Mouse (Mus musculus): ENCODE measurements at regions not wholly inside any gene's neighbourhood (a gene's known extent, or its start where the extent isn't known, plus 50 kb on each side); places are given as distances from the start of the nearest gene placed in this dataset.

GRCm38 (mm10) chr7:137522450-137522849 is 85.0 kb downstream of the Glrx3 start:
- WGBS = 81% methylated on average over 5 of the region's 5 CpGs
- H3K79me2 ChIP-seq (ENCODE audit: control insufficient read depth, insufficient read depth, low read length) = no peaks in the 10 kb centered on the region
- no peak overlapping the region for H3K4me3 ChIP-seq (ENCODE audit: insufficient read depth, low read depth, low read length)
- H3K27ac ChIP-seq (replicated peaks; ENCODE audit: insufficient read depth, low read depth, low read length) = no peak overlapping the region
- H3K4me1 ChIP-seq (ENCODE audit: control insufficient read depth, insufficient read depth, low read length) = no peaks in the 10 kb centered on the region
- no peak for DNase-seq (ENCODE audit: extremely low read depth, low read depth, low spot score)
- no peak overlapping the region for H3K9ac ChIP-seq (ENCODE audit: low read depth, low read length)
- 0 out of 2 replicates have a peak, but pooled peaks cover 2% of the 10 kb centered on the region for H3K27me3 ChIP-seq (ENCODE audit: control insufficient read depth, insufficient read depth, low read length)
- TF ChIP-seq CTCF (IDR thresholded peaks at IDR 0.05; ENCODE audit: low read depth, low read length) (no peak), POLR2A (IDR thresholded peaks at IDR 0.05; ENCODE audit: extremely low read depth, insufficient read depth, low read length) (no peak)
- no peaks in the 10 kb centered on the region for H3K36me3 ChIP-seq (ENCODE audit: control insufficient read depth, insufficient read depth, low read length)

- no peak for DNase-seq (ENCODE audit: extremely low read depth, low read depth, low spot score)
- TF ChIP-seq POLR2A (IDR thresholded peaks at IDR 0.05; ENCODE audit: extremely low read depth, insufficient read depth, low read length) (no peak), CTCF (IDR thresholded peaks at IDR 0.05; ENCODE audit: low read depth, low read length) (no peak)
- Histone ChIP-seq H3K4me3 (ENCODE audit: insufficient read depth, low read depth, low read length) (no peak overlapping the region), H3K36me3 (ENCODE audit: control insufficient read depth, insufficient read depth, low read length) (no peaks in the 10 kb centered on the region), H3K27ac (replicated peaks; ENCODE audit: insufficient read depth, low read depth, low read length) (no peak overlapping the region), H3K4me1 (ENCODE audit: control insufficient read depth, insufficient read depth, low read length) (no peaks in the 10 kb centered on the region), H3K27me3 (ENCODE audit: control insufficient read depth, insufficient read depth, low read length) (no peaks in the 10 kb centered on the region), H3K9ac (ENCODE audit: low read depth, low read length) (no peak overlapping the region), H3K79me2 (ENCODE audit: control insufficient read depth, insufficient read depth, low read length) (no peaks in the 10 kb centered on the region)
- WGBS = 79% methylated on average over 4 of the region's 4 CpGs
Observed at GRCm38 (mm10) chr7:137533476-137533875, 96.1 kb downstream of the Glrx3 start.

GRCm38 (mm10) chr7:137549991-137550390 is 112.6 kb downstream of the Glrx3 start:
- DNase-seq (ENCODE audit: extremely low read depth, low read depth, low spot score) = peak; percentile 69
- no peaks in the 10 kb centered on the region for H3K4me1 ChIP-seq (ENCODE audit: control insufficient read depth, insufficient read depth, low read length)
- no peak overlapping the region for H3K27ac ChIP-seq (replicated peaks; ENCODE audit: insufficient read depth, low read depth, low read length)
- no peak overlapping the region for H3K9ac ChIP-seq (ENCODE audit: low read depth, low read length)
- H3K4me3 ChIP-seq (ENCODE audit: insufficient read depth, low read depth, low read length) = no peak overlapping the region
- no peaks in the 10 kb centered on the region for H3K27me3 ChIP-seq (ENCODE audit: control insufficient read depth, insufficient read depth, low read length)
- WGBS = 34% methylated on average over 2 of the region's 2 CpGs
- no peaks in the 10 kb centered on the region for H3K79me2 ChIP-seq (ENCODE audit: control insufficient read depth, insufficient read depth, low read length)
- H3K36me3 ChIP-seq (ENCODE audit: control insufficient read depth, insufficient read depth, low read length) = no peaks in the 10 kb centered on the region
- TF ChIP-seq POLR2A (IDR thresholded peaks at IDR 0.05; ENCODE audit: extremely low read depth, insufficient read depth, low read length) (no peak), CTCF (IDR thresholded peaks at IDR 0.05; ENCODE audit: low read depth, low read length) (no peak)

- Histone ChIP-seq H3K9ac (ENCODE audit: low read depth, low read length) (no peak overlapping the region), H3K36me3 (ENCODE audit: control insufficient read depth, insufficient read depth, low read length) (no peaks in the 10 kb centered on the region), H3K27ac (replicated peaks; ENCODE audit: insufficient read depth, low read depth, low read length) (no peak overlapping the region), H3K27me3 (ENCODE audit: control insufficient read depth, insufficient read depth, low read length) (no peaks in the 10 kb centered on the region), H3K4me1 (ENCODE audit: control insufficient read depth, insufficient read depth, low read length) (no peaks in the 10 kb centered on the region), H3K4me3 (ENCODE audit: insufficient read depth, low read depth, low read length) (no peak overlapping the region), H3K79me2 (ENCODE audit: control insufficient read depth, insufficient read depth, low read length) (no peaks in the 10 kb centered on the region)
- WGBS = 66% methylated on average over 5 of the region's 5 CpGs
- no peak for TF ChIP-seq POLR2A (IDR thresholded peaks at IDR 0.05; ENCODE audit: extremely low read depth, insufficient read depth, low read length)
- TF ChIP-seq CTCF (IDR thresholded peaks at IDR 0.05; ENCODE audit: low read depth, low read length) = no peak
- DNase-seq (ENCODE audit: extremely low read depth, low read depth, low spot score) = peak; percentile 18
Observed at GRCm38 (mm10) chr7:137552551-137553198, 115.3 kb downstream of the Glrx3 start.

- no peaks in the 10 kb centered on the region for H3K36me3 ChIP-seq (ENCODE audit: control insufficient read depth, insufficient read depth, low read length)
- no peaks in the 10 kb centered on the region for H3K79me2 ChIP-seq (ENCODE audit: control insufficient read depth, insufficient read depth, low read length)
- no peak overlapping the region for H3K9ac ChIP-seq (ENCODE audit: low read depth, low read length)
- DNase-seq (ENCODE audit: extremely low read depth, low read depth, low spot score) = peak; percentile 58
- 32% methylated on average over 2 of the region's 2 CpGs for WGBS
- TF ChIP-seq CTCF (IDR thresholded peaks at IDR 0.05; ENCODE audit: low read depth, low read length) (no peak), POLR2A (IDR thresholded peaks at IDR 0.05; ENCODE audit: extremely low read depth, insufficient read depth, low read length) (no peak)
- no peaks in the 10 kb centered on the region for H3K4me1 ChIP-seq (ENCODE audit: control insufficient read depth, insufficient read depth, low read length)
- no peak overlapping the region for H3K4me3 ChIP-seq (ENCODE audit: insufficient read depth, low read depth, low read length)
- H3K27me3 ChIP-seq (ENCODE audit: control insufficient read depth, insufficient read depth, low read length) = no peaks in the 10 kb centered on the region
- no peak overlapping the region for H3K27ac ChIP-seq (replicated peaks; ENCODE audit: insufficient read depth, low read depth, low read length)
Observed at GRCm38 (mm10) chr7:137555481-137555880, 118.1 kb downstream of the Glrx3 start.

GRCm38 (mm10) chr7:137557439-137557838 is 120.0 kb downstream of the Glrx3 start:
- TF ChIP-seq CTCF (IDR thresholded peaks at IDR 0.05; ENCODE audit: low read depth, low read length) (no peak), POLR2A (IDR thresholded peaks at IDR 0.05; ENCODE audit: extremely low read depth, insufficient read depth, low read length) (no peak)
- no peaks in the 10 kb centered on the region for H3K27me3 ChIP-seq (ENCODE audit: control insufficient read depth, insufficient read depth, low read length)
- H3K36me3 ChIP-seq (ENCODE audit: control insufficient read depth, insufficient read depth, low read length) = no peaks in the 10 kb centered on the region
- no peak overlapping the region for H3K4me3 ChIP-seq (ENCODE audit: insufficient read depth, low read depth, low read length)
- DNase-seq (ENCODE audit: extremely low read depth, low read depth, low spot score) = no peak
- H3K79me2 ChIP-seq (ENCODE audit: control insufficient read depth, insufficient read depth, low read length) = no peaks in the 10 kb centered on the region
- 95% methylated on average over 3 of the region's 3 CpGs for WGBS
- no peak overlapping the region for H3K27ac ChIP-seq (replicated peaks; ENCODE audit: insufficient read depth, low read depth, low read length)
- no peaks in the 10 kb centered on the region for H3K4me1 ChIP-seq (ENCODE audit: control insufficient read depth, insufficient read depth, low read length)
- H3K9ac ChIP-seq (ENCODE audit: low read depth, low read length) = no peak overlapping the region
